Mouse (Mus musculus): Measurements from ENCODE around the gene Coro2a. TPM values are rescaled to one million over a fixed set of nuclear protein-coding genes. Genes with fewer than 3 reads are reported as not detected.
A peak's percentile ranks its signal among the peaks of the same experiment; 100 is the strongest.

Gene Coro2a
- polyA plus RNA-seq, 1 experiment from 2014 or later = 3.9 TPM

DNA sequence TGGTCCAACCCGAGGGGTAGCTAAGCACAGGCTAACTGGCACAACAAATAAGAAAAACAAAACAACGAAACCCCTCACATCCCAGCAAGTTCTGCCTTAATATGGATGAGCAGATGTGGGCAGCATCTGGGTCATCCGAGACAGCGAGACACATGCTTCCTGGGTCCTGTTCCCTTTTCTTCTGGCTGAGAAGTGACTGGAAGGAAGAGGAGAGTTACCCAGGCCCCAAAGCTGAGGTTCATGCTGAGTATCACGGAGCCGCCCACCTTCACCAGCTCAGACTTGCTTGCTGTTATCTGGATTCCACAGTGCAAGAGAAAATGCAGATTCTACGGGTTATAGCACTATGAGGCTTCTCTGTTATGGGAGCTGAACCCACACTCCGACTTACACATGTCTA lies 18.9 kb upstream of the Coro2a start:
- ATAC-seq (ENCODE audit: low read depth) = no peak
- H3K27ac ChIP-seq (ENCODE audit: low read length) = no peak overlapping the region
- H3K9me3 ChIP-seq (replicated peaks; ENCODE audit: control insufficient read depth, low read length) = no peaks in the 10 kb centered on the region
- peaks cover 2% of the 10 kb centered on the region; the same call in 1 of the 2 replicates for H3K4me1 ChIP-seq (ENCODE audit: control insufficient read depth, low read depth, low read length)
- no peak overlapping the region for H3K4me3 ChIP-seq (ENCODE audit: low read depth, low read length)
- H3K27me3 ChIP-seq (ENCODE audit: control insufficient read depth, insufficient read depth, low read depth, low read length) = no peaks in the 10 kb centered on the region
- WGBS (ENCODE audit: insufficient replicate concordance) = 40% methylated on average over 8 of the region's 8 CpGs
- H3K4me2 ChIP-seq (ENCODE audit: low read depth, low read length) = no peak overlapping the region
- H3K9ac ChIP-seq (ENCODE audit: low read depth, low read length) = no peak overlapping the region
- no peaks in the 10 kb centered on the region for H3K36me3 ChIP-seq (ENCODE audit: control insufficient read depth, insufficient read depth)

DNA sequence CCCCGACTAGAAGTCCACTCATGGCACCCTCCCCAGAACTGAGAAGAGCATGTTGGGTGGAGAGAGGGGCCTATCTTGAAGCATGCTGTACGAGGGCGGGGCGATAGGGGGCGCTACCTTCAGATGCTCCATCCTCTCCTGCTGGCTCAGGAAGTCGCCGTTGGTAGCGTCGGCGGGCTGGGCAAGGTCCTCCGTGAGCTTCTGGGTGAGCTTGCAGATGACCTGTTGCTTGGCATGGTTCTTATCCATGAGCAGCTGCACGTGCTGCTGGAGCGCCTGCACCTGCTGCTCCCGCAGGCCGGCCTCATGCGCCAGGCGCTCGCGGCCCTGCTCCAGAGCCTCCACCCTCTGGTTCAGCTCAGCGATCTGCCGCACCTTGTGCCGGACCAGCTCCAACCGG lies 18.3 kb upstream of the Coro2a start:
- H3K4me2 ChIP-seq (ENCODE audit: low read depth, low read length) = peak overlapping the region; percentile 36
- no peak for ATAC-seq (ENCODE audit: low read depth)
- no peaks in the 10 kb centered on the region for H3K27me3 ChIP-seq (ENCODE audit: control insufficient read depth, insufficient read depth, low read depth, low read length)
- H3K9me3 ChIP-seq (replicated peaks; ENCODE audit: control insufficient read depth, low read length) = no peaks in the 10 kb centered on the region
- WGBS (ENCODE audit: insufficient replicate concordance) = 18% methylated on average over 23 of the region's 23 CpGs
- no peak overlapping the region for H3K9ac ChIP-seq (ENCODE audit: low read depth, low read length)
- peak overlapping the region; percentile 24 for H3K4me3 ChIP-seq (ENCODE audit: low read depth, low read length)
- H3K4me1 ChIP-seq (ENCODE audit: control insufficient read depth, low read depth, low read length) = peaks cover 2% of the 10 kb centered on the region; the same call in 1 of the 2 replicates
- H3K36me3 ChIP-seq (ENCODE audit: control insufficient read depth, insufficient read depth) = no peaks in the 10 kb centered on the region
- no peak overlapping the region for H3K27ac ChIP-seq (ENCODE audit: low read length)

DNA sequence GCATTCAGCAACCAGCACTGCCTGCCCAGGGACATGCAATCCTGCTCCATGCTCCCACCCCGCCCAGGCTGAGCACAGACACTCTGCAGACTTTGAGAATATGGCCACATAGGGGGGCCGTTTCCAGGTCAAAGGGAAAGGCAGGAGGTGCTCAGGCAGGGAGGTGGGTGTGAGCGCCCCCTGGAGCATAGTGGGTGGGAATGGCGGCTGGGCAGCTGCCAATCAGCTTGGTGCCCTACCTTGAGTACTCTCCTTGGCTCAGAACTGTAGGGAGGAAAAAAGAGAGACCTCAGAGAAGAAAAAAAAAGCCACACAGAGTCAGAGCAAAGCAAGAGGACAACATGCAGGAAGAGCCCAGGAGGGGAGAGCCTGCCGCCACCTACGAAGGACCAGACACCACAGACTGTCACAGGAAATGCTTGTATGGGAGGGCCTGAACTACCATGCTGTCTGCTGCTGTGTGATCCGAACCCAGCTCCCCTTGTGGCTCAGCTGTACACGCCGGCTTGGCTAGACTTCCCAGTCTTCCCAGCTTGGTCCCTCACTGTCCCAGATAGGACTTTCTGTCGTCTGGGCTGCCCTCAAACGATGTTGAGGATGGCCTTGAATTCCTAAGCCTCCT lies 16.3 kb upstream of the Coro2a start:
- H3K36me3 ChIP-seq (ENCODE audit: control insufficient read depth, insufficient read depth) = no peaks in the 10 kb centered on the region
- H3K9me3 ChIP-seq (replicated peaks; ENCODE audit: control insufficient read depth, low read length) = no peaks in the 10 kb centered on the region
- ATAC-seq (ENCODE audit: low read depth) = no peak
- H3K4me1 ChIP-seq (ENCODE audit: control insufficient read depth, low read depth, low read length) = peaks cover 2% of the 10 kb centered on the region; the same call in 1 of the 2 replicates
- H3K27ac ChIP-seq (ENCODE audit: low read length) = no peak overlapping the region
- 46% methylated on average over 11 of the region's 11 CpGs for WGBS (ENCODE audit: insufficient replicate concordance)
- no peak overlapping the region for H3K4me2 ChIP-seq (ENCODE audit: low read depth, low read length)
- no peak overlapping the region for H3K9ac ChIP-seq (ENCODE audit: low read depth, low read length)
- H3K4me3 ChIP-seq (ENCODE audit: low read depth, low read length) = no peak overlapping the region
- H3K27me3 ChIP-seq (ENCODE audit: control insufficient read depth, insufficient read depth, low read depth, low read length) = no peaks in the 10 kb centered on the region

- Histone ChIP-seq H3K36me3 (ENCODE audit: control insufficient read depth, insufficient read depth) (no peaks in the 10 kb centered on the region), H3K9ac (ENCODE audit: low read depth, low read length) (no peak overlapping the region), H3K4me3 (ENCODE audit: low read depth, low read length) (no peak overlapping the region), H3K9me3 (replicated peaks; ENCODE audit: control insufficient read depth, low read length) (no peaks in the 10 kb centered on the region), H3K27ac (ENCODE audit: low read length) (no peak overlapping the region), H3K27me3 (ENCODE audit: control insufficient read depth, insufficient read depth, low read depth, low read length) (no peaks in the 10 kb centered on the region), H3K4me1 (ENCODE audit: control insufficient read depth, low read depth, low read length) (peaks cover 2% of the 10 kb centered on the region; the same call in 1 of the 2 replicates), H3K4me2 (ENCODE audit: low read depth, low read length) (no peak overlapping the region)
- no peak for ATAC-seq (ENCODE audit: low read depth)
- WGBS (ENCODE audit: insufficient replicate concordance) = 53% methylated on average over 6 of the region's 6 CpGs
Measured at GRCm38 (mm10) chr4:46617408-46617807, 15.4 kb upstream of the Coro2a start.

- H3K36me3 ChIP-seq (ENCODE audit: control insufficient read depth, insufficient read depth) = no peaks in the 10 kb centered on the region
- H3K9me3 ChIP-seq (replicated peaks; ENCODE audit: control insufficient read depth, low read length) = no peaks in the 10 kb centered on the region
- peak overlapping the region; percentile 54 for H3K27ac ChIP-seq (ENCODE audit: low read length)
- H3K4me2 ChIP-seq (ENCODE audit: low read depth, low read length) = 0 out of 2 replicates have a peak overlapping the region, but pooled peaks have one; percentile 5
- no peaks in the 10 kb centered on the region for H3K27me3 ChIP-seq (ENCODE audit: control insufficient read depth, insufficient read depth, low read depth, low read length)
- peak overlapping the region; percentile 25 for H3K4me3 ChIP-seq (ENCODE audit: low read depth, low read length)
- peak; percentile 27 for ATAC-seq (ENCODE audit: low read depth)
- 35% methylated on average over 9 of the region's 9 CpGs for WGBS (ENCODE audit: insufficient replicate concordance)
- no peak overlapping the region; the same call in 1 of the 2 replicates for H3K9ac ChIP-seq (ENCODE audit: low read depth, low read length)
- H3K4me1 ChIP-seq (ENCODE audit: control insufficient read depth, low read depth, low read length) = no peaks in the 10 kb centered on the region
Measured at GRCm38 (mm10) chr4:46614641-46615040, 12.6 kb upstream of the Coro2a start.

DNA sequence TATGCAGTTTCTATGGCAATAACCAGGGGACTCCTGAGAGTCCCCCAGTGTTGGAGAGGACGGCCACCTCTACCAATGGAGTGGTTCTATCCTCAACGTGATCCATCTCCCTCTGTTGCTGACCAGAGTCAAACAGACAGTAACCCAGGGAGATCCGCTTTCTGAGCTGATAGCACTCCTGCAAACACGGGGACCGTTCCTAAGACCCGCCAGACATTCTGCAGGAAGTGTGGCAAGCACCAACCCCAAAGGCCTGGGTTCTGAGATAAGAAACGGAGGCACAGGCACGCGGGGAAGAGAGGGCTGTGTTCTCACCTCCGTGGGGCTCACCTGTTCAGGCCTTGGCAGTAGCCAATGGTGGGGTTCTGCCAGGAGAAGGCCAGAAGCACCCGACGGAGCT lies 11.6 kb upstream of the Coro2a start:
- Histone ChIP-seq H3K4me2 (ENCODE audit: low read depth, low read length) (no peak overlapping the region), H3K27ac (ENCODE audit: low read length) (no peak overlapping the region), H3K4me3 (ENCODE audit: low read depth, low read length) (no peak overlapping the region), H3K4me1 (ENCODE audit: control insufficient read depth, low read depth, low read length) (no peaks in the 10 kb centered on the region), H3K27me3 (ENCODE audit: control insufficient read depth, insufficient read depth, low read depth, low read length) (no peaks in the 10 kb centered on the region), H3K9me3 (replicated peaks; ENCODE audit: control insufficient read depth, low read length) (no peaks in the 10 kb centered on the region), H3K9ac (ENCODE audit: low read depth, low read length) (no peak overlapping the region), H3K36me3 (ENCODE audit: control insufficient read depth, insufficient read depth) (no peaks in the 10 kb centered on the region)
- no peak for ATAC-seq (ENCODE audit: low read depth)
- WGBS (ENCODE audit: insufficient replicate concordance) = 17% methylated on average over 12 of the region's 12 CpGs

DNA sequence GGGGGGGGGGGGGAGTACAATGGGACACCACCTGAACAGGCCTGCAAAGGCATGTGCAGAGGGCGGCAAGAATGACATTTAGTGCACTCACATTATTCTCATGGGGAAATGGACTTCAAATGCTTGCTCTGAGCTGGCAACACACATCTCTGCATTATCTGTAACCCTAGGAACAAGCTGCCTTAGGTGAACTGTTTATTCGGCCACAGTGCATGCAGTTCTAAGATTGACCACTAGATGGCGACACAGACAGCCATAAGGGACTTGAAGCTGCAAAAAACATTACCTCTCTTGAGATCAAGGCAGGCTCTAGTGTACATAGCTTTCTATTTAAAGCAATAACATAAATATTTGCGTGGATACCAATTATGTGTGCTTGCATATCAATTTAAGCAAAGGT lies 9.2 kb upstream of the Coro2a start:
- Histone ChIP-seq H3K4me1 (ENCODE audit: control insufficient read depth, low read depth, low read length) (no peaks in the 10 kb centered on the region), H3K9ac (ENCODE audit: low read depth, low read length) (no peak overlapping the region), H3K36me3 (ENCODE audit: control insufficient read depth, insufficient read depth) (no peaks in the 10 kb centered on the region), H3K4me3 (ENCODE audit: low read depth, low read length) (no peak overlapping the region), H3K9me3 (replicated peaks; ENCODE audit: control insufficient read depth, low read length) (no peaks in the 10 kb centered on the region), H3K4me2 (ENCODE audit: low read depth, low read length) (no peak overlapping the region), H3K27me3 (ENCODE audit: control insufficient read depth, insufficient read depth, low read depth, low read length) (no peaks in the 10 kb centered on the region), H3K27ac (ENCODE audit: low read length) (no peak overlapping the region)
- no peak for ATAC-seq (ENCODE audit: low read depth)
- 0% methylated on average over 4 of the region's 4 CpGs for WGBS (ENCODE audit: insufficient replicate concordance)

- Histone ChIP-seq H3K4me2 (ENCODE audit: low read depth, low read length) (no peak overlapping the region), H3K36me3 (ENCODE audit: control insufficient read depth, insufficient read depth) (no peaks in the 10 kb centered on the region), H3K4me1 (ENCODE audit: control insufficient read depth, low read depth, low read length) (no peaks in the 10 kb centered on the region), H3K9ac (ENCODE audit: low read depth, low read length) (no peak overlapping the region), H3K9me3 (replicated peaks; ENCODE audit: control insufficient read depth, low read length) (no peaks in the 10 kb centered on the region), H3K4me3 (ENCODE audit: low read depth, low read length) (no peak overlapping the region), H3K27ac (ENCODE audit: low read length) (no peak overlapping the region), H3K27me3 (ENCODE audit: control insufficient read depth, insufficient read depth, low read depth, low read length) (peaks cover 4% of the 10 kb centered on the region)
- 62% methylated on average over 3 of the region's 3 CpGs for WGBS (ENCODE audit: insufficient replicate concordance)
- no peak for ATAC-seq (ENCODE audit: low read depth)
Measured at GRCm38 (mm10) chr4:46607601-46608000, 5.6 kb upstream of the Coro2a start.

DNA sequence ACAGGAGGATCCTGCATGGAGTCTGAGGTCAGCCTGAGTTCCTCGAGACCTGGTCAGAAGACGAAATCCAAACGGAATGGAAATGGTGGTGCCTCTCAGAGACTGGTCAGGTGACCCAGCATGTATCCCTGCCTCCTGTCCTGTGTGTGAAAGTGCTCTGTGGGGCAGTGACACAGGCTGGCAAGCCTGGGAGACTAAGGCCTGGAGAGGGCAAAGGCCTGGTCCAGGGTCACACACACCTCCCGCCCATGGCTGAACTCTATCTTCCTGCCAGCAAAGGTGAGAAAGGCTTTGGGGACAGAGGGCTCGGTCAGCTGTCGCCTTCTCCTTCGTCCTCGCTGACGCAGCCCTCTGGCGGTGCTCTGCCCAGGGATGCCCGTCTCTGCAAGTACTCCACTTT lies 3.4 kb upstream of the Coro2a start:
- Histone ChIP-seq H3K9ac (ENCODE audit: low read depth, low read length) (no peak overlapping the region), H3K4me3 (ENCODE audit: low read depth, low read length) (no peak overlapping the region), H3K27me3 (ENCODE audit: control insufficient read depth, insufficient read depth, low read depth, low read length) (peaks cover 26% of the 10 kb centered on the region), H3K4me1 (ENCODE audit: control insufficient read depth, low read depth, low read length) (peaks cover 10% of the 10 kb centered on the region), H3K36me3 (ENCODE audit: control insufficient read depth, insufficient read depth) (no peaks in the 10 kb centered on the region), H3K9me3 (replicated peaks; ENCODE audit: control insufficient read depth, low read length) (no peaks in the 10 kb centered on the region), H3K27ac (ENCODE audit: low read length) (no peak overlapping the region), H3K4me2 (ENCODE audit: low read depth, low read length) (no peak overlapping the region)
- 72% methylated on average over 11 of the region's 11 CpGs for WGBS (ENCODE audit: insufficient replicate concordance)
- ATAC-seq (ENCODE audit: low read depth) = no peak

All from liver, embryonic 16.5 days (tissue).